Mouse (Mus musculus): ENCODE data around the gene Rfx3. TPM values are rescaled to one million over a fixed set of nuclear protein-coding genes. Genes with fewer than 3 reads are reported as not detected.

Rfx3 gene
- total and polyA plus RNA-seq, 2 experiments from 2014 or later = 11.2 to 31.1 TPM

DNA sequence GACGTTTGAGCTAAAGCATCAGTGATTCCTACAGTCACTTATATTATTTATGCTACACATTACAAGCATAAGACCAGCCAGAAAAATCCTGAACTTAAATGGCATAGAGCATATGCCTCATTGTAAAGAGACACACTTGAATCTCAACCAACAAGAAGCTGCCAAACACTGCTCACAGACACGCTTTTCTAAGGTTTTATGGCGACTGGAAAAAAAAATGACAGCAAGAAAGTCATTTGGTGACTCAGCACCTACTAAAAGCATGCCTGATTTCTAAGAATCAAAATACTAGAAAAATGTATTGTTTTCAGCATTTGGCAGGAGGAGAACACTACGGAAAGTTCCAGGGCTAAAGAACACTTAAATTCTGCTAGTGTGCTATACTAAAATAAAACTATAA, 163.9 kb downstream of the Rfx3 start:
- no peaks in the 10 kb centered on the region for H3K9me3 ChIP-seq (ENCODE audit: low read length)
- no peak overlapping the region for H3K9ac ChIP-seq (replicated peaks; ENCODE audit: low read length)
- no peak overlapping the region for H3K27ac ChIP-seq
- DNase-seq (ENCODE audit: low spot score) = no peak
- no peak for TF ChIP-seq CTCF (IDR thresholded peaks at IDR 0.05; ENCODE audit: low read depth)
- H3K4me2 ChIP-seq (ENCODE audit: low read depth, low read length) = no peak overlapping the region
- H3K36me3 ChIP-seq (ENCODE audit: insufficient read depth, low read length) = no peaks in the 10 kb centered on the region
- 76% methylated on average over 4 of the region's 4 CpGs for WGBS
- no peak for ATAC-seq
- H3K4me1 ChIP-seq (ENCODE audit: insufficient read depth, low read length) = no peaks in the 10 kb centered on the region
- H3K27me3 ChIP-seq (ENCODE audit: insufficient read depth, low read length) = no peaks in the 10 kb centered on the region
- H3K4me3 ChIP-seq (ENCODE audit: low read length) = no peak overlapping the region

DNA sequence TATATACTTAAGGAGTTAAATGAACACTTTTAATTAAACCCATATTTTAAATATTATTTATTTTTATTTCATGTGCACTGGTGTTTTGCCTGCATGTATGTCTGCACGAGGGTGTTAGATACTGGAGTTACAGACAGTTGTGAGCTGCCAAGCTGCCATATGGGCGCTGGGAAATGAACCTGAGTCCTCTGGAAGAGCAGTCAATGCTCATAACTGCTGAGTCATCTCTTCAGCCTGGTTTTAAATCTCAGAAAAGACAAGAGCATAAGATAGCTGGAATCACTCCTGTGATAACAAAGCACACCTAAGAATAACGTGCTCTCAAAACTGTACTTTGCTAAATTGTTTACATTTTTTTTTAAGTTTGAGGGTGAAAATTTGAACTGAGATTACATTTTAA, 172.3 kb downstream of the Rfx3 start:
- no peaks in the 10 kb centered on the region for H3K9me3 ChIP-seq (ENCODE audit: low read length)
- H3K4me2 ChIP-seq (ENCODE audit: low read depth, low read length) = no peak overlapping the region
- 65% methylated on average over 3 of the region's 3 CpGs for WGBS
- H3K27me3 ChIP-seq (ENCODE audit: insufficient read depth, low read length) = no peaks in the 10 kb centered on the region
- no peaks in the 10 kb centered on the region for H3K4me1 ChIP-seq (ENCODE audit: insufficient read depth, low read length)
- TF ChIP-seq CTCF (IDR thresholded peaks at IDR 0.05; ENCODE audit: low read depth) = no peak
- no peak overlapping the region for H3K9ac ChIP-seq (replicated peaks; ENCODE audit: low read length)
- no peak overlapping the region for H3K27ac ChIP-seq
- DNase-seq (ENCODE audit: low spot score) = peak; percentile 45
- ATAC-seq = no peak
- no peak overlapping the region for H3K4me3 ChIP-seq (ENCODE audit: low read length)
- H3K36me3 ChIP-seq (ENCODE audit: insufficient read depth, low read length) = no peaks in the 10 kb centered on the region

- no peak overlapping the region for H3K9ac ChIP-seq (replicated peaks; ENCODE audit: low read length)
- H3K4me2 ChIP-seq (ENCODE audit: low read depth, low read length) = no peak overlapping the region
- ATAC-seq = no peak
- H3K4me3 ChIP-seq (ENCODE audit: low read length) = no peak overlapping the region
- H3K27me3 ChIP-seq (ENCODE audit: insufficient read depth, low read length) = no peaks in the 10 kb centered on the region
- no peak for DNase-seq (ENCODE audit: low spot score)
- H3K4me1 ChIP-seq (ENCODE audit: insufficient read depth, low read length) = no peaks in the 10 kb centered on the region
- no peak overlapping the region for H3K27ac ChIP-seq
- H3K36me3 ChIP-seq (ENCODE audit: insufficient read depth, low read length) = no peaks in the 10 kb centered on the region
- no peak for TF ChIP-seq CTCF (IDR thresholded peaks at IDR 0.05; ENCODE audit: low read depth)
- WGBS = 73% methylated on average over 4 of the region's 4 CpGs
- H3K9me3 ChIP-seq (ENCODE audit: low read length) = no peaks in the 10 kb centered on the region
Measured at GRCm38 (mm10) chr19:27838041-27838440, 172.9 kb downstream of the Rfx3 start.

DNA sequence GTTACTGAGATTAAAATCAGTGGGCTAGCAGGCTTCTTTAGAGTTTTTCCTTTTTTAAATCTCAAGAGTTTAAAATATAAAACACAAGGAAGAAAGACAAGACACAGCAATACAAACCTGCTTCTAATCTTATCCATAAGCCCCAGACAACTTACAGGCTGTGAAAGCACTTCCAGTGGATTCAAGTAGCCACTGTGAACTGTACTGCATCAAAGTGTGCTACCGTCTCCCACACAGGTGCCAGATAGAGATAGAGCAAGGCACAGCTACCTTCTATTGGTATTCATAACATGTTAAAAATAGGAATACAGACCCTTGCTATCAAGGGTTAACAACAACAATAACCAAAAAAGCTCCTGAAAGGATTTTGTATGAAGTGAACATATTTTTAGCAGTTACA, 178.5 kb downstream of the Rfx3 start:
- 82% methylated on average over 1 of the region's 1 CpGs for WGBS
- Histone ChIP-seq H3K4me3 (ENCODE audit: low read length) (no peak overlapping the region), H3K4me1 (ENCODE audit: insufficient read depth, low read length) (no peaks in the 10 kb centered on the region), H3K27ac (no peak overlapping the region), H3K36me3 (ENCODE audit: insufficient read depth, low read length) (no peaks in the 10 kb centered on the region), H3K9me3 (ENCODE audit: low read length) (no peaks in the 10 kb centered on the region), H3K9ac (replicated peaks; ENCODE audit: low read length) (no peak overlapping the region), H3K27me3 (ENCODE audit: insufficient read depth, low read length) (no peaks in the 10 kb centered on the region), H3K4me2 (ENCODE audit: low read depth, low read length) (no peak overlapping the region)
- no peak for TF ChIP-seq CTCF (IDR thresholded peaks at IDR 0.05; ENCODE audit: low read depth)
- ATAC-seq (no peak), DNase-seq (ENCODE audit: low spot score) (no peak)

GRCm38 (mm10) chr19:27828316-27828715, 182.7 kb downstream of the Rfx3 start:
- 63% methylated on average over 1 of the region's 1 CpGs for WGBS
- H3K27me3 ChIP-seq (ENCODE audit: insufficient read depth, low read length) = no peaks in the 10 kb centered on the region
- no peak overlapping the region for H3K9ac ChIP-seq (replicated peaks; ENCODE audit: low read length)
- no peak overlapping the region for H3K4me3 ChIP-seq (ENCODE audit: low read length)
- no peak overlapping the region for H3K4me2 ChIP-seq (ENCODE audit: low read depth, low read length)
- TF ChIP-seq CTCF (IDR thresholded peaks at IDR 0.05; ENCODE audit: low read depth) = no peak
- H3K9me3 ChIP-seq (ENCODE audit: low read length) = no peaks in the 10 kb centered on the region
- DNase-seq (ENCODE audit: low spot score) = peak; percentile 36
- ATAC-seq = no peak
- H3K27ac ChIP-seq = no peak overlapping the region
- no peaks in the 10 kb centered on the region for H3K4me1 ChIP-seq (ENCODE audit: insufficient read depth, low read length)
- H3K36me3 ChIP-seq (ENCODE audit: insufficient read depth, low read length) = peaks cover 7% of the 10 kb centered on the region; the same call in 1 of the 2 replicates

GRCm38 (mm10) chr19:27817661-27818060, 193.3 kb downstream of the Rfx3 start:
- no peak for ATAC-seq
- peaks cover 1% of the 10 kb centered on the region; the same call in 1 of the 2 replicates for H3K36me3 ChIP-seq (ENCODE audit: insufficient read depth, low read length)

DNA sequence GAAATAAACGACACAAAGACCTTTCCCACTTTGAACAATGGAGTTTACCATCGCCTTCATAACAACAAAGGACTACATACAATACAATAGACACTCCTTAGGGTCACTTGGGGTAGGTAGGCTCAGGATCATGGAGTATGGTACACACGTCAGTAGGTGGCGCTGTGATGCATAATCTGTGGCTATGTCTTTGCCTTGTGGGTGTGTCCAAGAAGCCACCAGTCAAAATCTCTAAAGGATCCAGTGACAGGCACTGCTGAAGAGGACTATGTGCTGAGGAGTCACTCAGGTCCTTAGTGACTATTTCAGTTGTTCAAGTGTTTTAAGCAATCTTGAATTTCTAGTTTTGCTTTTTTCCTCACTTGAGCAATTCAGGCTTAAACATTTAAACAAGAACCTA, 230.9 kb downstream of the Rfx3 start:
- Histone ChIP-seq H3K36me3 (ENCODE audit: insufficient read depth, low read length) (peaks cover 11% of the 10 kb centered on the region; the same call in 1 of the 2 replicates), H3K4me1 (ENCODE audit: insufficient read depth, low read length) (no peaks in the 10 kb centered on the region), H3K4me2 (ENCODE audit: low read depth, low read length) (no peak overlapping the region), H3K4me3 (ENCODE audit: low read length) (no peak overlapping the region), H3K9ac (replicated peaks; ENCODE audit: low read length) (no peak overlapping the region), H3K27ac (no peak overlapping the region), H3K9me3 (ENCODE audit: low read length) (0 out of 2 replicates have a peak, but pooled peaks cover 3% of the 10 kb centered on the region), H3K27me3 (ENCODE audit: insufficient read depth, low read length) (no peaks in the 10 kb centered on the region)
- WGBS = 63% methylated on average over 4 of the region's 4 CpGs
- no peak for DNase-seq (ENCODE audit: low spot score)
- no peak for ATAC-seq
- TF ChIP-seq CTCF (IDR thresholded peaks at IDR 0.05; ENCODE audit: low read depth) = peak; percentile 38

More at GRCm38 (mm10) chr19:27817661-27818060, 193.3 kb downstream of the Rfx3 start:
- TF ChIP-seq CTCF (IDR thresholded peaks at IDR 0.05; ENCODE audit: low read depth) = no peak
- no peaks in the 10 kb centered on the region for H3K4me1 ChIP-seq (ENCODE audit: insufficient read depth, low read length)
- H3K27me3 ChIP-seq (ENCODE audit: insufficient read depth, low read length) = no peaks in the 10 kb centered on the region
- no peak overlapping the region for H3K4me3 ChIP-seq (ENCODE audit: low read length)
- no peak overlapping the region for H3K9ac ChIP-seq (replicated peaks; ENCODE audit: low read length)
- H3K9me3 ChIP-seq (ENCODE audit: low read length) = no peaks in the 10 kb centered on the region
- DNase-seq (ENCODE audit: low spot score) = no peak
- H3K27ac ChIP-seq = no peak overlapping the region
- no peak overlapping the region for H3K4me2 ChIP-seq (ENCODE audit: low read depth, low read length)
